Mouse (Mus musculus): ENCODE measurements around the gene Cks2.
A peak's percentile ranks its signal among the peaks of the same experiment; 100 is the strongest.
"Not testable (repeated sequence)": the region's sequence is repeated elsewhere in the genome, so short reads cannot be mapped to it uniquely, and the experiment has no call there.

Gene Cks2

DNA sequence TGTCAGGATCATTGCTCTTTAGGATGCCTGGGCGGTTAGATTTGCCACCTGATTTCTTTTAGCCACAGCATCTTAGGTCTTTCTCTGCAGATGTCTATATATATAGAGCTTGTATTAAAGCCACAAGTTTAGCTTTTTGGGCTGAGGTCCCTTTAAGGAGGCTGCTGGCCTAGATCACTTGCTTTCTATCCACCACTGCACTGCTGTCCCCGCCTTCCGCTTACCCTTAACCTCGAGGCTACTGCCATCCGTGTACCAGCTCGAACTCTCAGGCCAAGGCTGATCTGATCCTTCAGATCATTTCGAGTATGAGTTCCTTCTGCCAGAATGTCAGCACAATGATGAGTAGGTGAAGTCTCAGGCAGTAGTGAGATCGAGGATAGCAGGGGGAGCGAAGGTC is 9.6 kb upstream of the Cks2 start:
- DNase-seq (ENCODE audit: extremely low read depth, insufficient read length, low spot score), result not testable (repeated sequence)

DNA sequence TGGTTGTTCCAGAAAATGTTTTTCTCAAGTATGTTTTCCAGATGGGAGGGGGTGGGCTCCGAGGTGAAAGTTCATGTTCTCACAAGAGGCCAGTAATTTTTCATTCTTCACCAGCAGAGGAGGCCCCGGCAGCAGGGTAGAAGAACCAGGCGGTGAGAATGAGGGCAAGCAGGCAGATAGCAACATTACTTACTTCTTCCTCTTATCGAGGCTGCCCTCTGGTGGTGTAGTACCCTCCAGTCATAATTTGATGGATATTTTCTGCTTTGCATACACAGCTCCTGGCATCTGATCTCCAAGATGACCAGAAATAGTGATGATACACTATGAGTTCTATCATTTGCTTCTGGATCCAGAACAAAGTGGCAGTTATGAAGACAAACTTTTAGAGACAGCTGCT is 6.1 kb upstream of the Cks2 start:
- no peak for DNase-seq (ENCODE audit: extremely low read depth, insufficient read length, low spot score)

DNA sequence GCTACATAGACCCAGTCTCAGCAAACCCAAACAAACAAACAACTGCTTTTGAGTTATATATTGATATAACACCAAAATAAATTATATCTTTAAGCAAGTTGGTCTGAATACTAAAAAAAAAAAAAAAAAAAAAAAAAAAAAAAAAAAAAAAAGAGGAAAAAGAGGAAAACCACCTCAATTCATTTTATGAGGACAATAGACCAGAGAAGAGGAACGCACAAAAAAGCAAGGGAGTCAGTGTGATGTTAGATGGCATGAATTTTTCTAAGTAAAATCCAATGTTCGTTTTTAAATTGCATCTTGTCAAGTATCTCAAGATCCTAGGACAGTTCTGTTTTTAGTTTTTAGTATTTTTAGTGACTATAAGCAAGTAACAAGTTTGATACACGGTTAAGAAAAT is 3.6 kb upstream of the Cks2 start:
- no peak for DNase-seq (ENCODE audit: extremely low read depth, insufficient read length, low spot score)

DNA sequence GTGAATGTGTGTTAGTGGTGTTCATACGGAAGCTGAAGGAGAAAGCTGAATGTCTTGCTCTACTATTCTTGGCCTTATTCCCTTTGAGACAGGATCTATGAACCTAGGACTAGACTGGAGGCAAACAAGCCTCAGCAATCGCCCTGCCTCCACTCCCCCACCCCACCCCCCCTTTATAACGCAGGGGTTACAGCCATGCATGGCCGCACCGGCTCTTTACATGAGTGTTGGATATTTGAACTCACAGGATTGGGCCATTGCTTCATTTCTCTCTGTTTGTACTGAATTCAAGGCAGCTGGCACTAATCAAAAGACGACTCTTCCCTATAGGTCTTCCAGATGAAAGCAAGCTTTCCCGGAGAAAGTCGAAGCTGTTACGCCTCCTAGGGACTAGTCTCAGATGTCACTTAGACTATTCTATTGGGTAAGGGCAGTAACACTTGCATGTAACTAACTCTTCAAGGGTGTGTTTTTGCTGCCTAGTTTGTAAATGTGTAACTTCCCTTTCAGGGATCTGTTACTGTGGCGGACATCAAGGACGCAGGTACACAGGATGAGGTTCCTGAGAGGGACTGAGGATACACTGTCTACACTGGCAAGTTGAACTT is 2.8 kb upstream of the Cks2 start:
- DNase-seq (ENCODE audit: extremely low read depth, insufficient read length, low spot score), result no peak

DNA sequence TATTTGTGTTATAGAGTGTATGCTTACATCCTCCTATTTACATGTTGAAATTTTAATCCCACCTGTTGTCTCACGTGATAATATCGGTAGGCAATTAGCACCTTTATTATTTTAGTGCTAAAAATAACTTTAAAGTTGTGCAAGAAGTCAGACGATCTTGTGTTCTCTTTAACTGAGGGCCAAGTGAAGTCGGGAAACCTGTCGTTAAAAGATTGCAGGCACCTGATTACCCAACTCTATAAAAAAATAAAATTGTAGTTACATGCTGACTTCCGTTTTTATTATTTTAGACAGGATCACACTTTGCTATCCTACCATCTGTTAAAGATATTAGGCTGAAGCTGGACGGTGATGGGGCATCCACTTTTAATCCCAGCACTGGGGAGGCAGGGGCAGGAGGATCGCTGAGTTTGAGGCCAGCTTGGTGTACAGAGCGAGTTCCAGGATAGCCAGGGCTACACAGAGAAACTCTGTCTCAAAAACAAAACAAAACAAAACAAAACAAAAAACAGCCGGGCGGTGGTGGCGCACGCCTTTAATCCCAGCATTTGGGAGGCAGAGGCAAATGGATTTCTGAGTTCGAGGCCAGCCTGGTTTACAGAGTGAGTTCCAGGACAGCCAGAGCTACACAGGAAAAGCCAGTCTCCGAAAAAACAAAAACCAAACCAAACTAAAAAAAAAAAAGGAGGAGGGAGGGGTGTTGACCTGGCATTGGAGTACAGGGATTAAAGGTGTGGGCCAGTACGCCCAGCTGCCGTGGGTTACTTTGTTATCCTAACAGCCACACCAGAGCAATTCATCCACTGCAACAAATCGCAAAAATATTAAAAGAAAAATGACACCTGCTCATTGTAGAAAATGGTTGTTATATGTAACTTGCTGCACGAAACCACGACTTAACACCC is 856 bp upstream of the Cks2 start:
- no peak for DNase-seq (ENCODE audit: extremely low read depth, insufficient read length, low spot score)

DNA sequence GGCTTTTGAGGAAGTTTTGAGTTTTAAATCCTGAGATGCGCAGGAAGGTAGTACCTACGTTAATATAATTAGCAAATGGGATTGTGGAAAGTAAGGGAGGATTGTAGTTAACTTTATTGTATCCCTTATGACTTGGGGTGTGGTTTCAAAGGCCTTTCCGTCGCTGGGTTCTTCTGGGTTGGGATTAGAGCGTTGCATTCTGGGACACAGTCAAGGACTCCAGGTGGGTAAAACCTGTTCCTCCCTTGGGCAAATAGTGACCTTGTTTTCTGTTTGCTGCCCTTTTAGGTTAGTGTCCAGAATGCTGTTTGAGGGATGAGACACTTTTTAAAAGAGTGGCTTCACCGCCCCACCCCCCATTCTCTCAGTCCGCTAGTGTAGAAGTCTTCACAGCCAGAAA is 840 bp downstream of the Cks2 start:
- DNase-seq (ENCODE audit: extremely low read depth, insufficient read length, low spot score), result peak; percentile 15

DNA sequence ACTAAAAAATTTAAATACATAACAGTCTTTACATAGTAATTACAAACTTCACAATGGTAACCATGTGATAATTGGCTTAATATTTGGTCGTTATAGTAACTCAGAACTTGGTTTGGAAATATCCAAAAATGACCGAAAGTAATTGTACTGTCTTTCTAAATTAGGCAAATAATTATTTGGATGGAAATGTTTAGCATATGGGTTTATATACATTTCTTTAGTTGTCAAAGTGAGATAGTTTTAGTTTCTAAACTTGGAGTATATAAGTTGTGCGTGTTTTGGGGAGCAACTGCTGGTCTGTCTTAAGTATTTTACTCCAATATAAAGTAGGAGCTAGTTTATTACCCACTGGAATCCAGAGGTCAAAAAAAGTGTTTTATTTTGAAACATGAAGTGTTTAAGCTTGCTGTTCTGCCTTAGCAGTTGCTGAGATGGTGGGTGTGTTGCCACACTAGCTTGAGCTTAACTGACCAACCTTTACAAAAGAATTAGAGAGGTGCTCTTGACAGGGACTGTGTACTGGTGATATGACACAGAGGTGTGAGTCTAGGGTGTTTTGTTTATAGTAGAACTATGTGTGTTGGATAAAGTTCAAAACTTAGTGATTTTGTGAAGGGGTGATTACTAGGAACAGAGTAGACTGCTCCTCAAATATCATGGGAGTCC is 1.5 kb downstream of the Cks2 start:
- no peak for DNase-seq (ENCODE audit: extremely low read depth, insufficient read length, low spot score)

DNA sequence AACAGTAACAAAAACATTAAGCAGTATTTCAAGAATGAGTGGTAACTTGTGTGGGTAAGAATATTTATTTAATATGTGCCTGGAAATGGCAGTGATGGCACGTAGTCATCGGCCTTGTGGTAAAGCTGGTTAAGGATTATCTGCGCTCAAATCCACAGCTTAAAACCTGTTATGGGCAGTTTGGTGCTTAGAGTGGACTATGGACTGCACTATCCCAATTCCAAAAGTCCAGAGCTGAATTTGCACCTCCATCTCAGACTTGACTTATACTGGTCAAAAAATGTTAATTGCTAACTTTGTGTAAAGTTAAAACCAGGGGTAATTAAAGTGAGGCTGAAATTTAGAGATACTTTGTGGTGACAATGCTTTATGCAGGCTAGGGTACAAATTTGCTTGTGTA is 2.7 kb downstream of the Cks2 start:
- DNase-seq (ENCODE audit: extremely low read depth, insufficient read length, low spot score), result no peak

DNA sequence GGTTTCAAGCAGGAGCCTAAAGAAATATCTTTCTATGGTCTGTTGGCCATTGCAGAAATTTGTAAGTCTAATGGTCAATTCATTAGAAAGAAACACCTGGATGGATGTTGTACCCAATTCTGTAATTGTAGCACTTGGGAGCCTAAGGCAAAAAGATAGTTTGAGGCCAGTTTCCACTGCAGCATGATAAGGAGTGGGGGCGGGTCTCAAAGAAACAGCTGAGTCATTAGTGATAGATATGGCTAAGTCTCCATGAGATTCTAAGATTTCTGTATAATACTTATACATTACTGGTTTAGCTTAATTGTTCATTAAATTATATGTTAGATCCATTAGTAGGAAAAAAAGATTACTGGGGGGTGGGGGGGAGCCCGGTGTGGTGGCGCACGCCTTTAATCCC is 3.2 kb downstream of the Cks2 start:
- DNase-seq (ENCODE audit: extremely low read depth, insufficient read length, low spot score), result no peak

DNA sequence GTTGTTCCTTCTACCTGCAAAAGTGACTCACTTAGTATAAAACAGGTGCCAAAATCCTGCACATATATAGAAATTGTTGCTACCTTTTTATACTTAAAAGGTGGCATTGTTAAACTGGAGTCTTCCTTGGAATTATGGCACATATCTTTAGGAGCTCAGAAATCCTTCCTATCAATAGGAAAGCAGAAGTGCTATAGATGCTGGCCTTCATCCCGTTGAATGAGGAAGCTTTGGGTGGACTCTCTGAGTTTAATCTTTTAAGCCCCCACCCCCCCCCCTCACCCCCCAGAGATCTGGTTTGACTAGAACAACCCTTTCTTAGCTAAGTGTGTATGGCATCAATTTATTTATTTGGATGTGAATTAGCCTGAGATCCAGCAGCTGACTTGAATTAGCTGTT is 4.7 kb downstream of the Cks2 start:
- no peak for DNase-seq (ENCODE audit: extremely low read depth, insufficient read length, low spot score)

DNA sequence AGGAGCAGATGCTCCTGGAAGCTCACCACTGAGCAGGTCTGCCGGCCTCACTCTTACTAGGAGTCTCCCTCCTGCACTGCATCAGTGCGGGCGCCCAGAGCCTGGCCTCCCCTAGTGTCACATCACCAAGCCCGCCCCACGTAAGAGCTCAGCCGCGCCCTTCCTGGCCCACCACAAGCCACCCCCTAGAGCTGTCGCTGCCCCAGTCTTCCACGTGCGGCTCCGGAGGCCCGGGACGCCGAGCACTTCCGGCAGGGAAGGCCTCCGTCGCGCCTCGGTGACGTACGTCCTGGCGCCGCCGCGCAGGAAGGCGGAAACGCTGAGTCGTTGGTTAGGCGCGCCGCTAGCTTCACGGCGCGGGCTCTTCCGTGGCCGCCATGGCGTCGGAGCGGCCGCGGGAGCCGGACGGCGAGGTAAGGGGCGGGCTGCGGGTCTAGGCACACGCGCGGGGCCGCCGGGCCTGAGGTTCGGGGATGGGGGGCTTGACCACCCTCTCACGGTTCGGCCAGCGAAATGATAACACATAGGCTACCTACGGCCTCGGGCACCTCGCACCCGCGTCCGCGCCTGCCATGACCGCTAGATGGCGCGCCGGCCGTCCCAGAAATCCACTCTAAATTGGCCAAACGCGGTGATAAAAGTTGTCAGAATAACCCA is 6.5 kb downstream of the Cks2 start, which contains the start of gene Secisbp2:
TSS of gene Secisbp2 (plus strand) at position 290 of the 657 bp plus-strand sequence.
- DNase-seq (ENCODE audit: extremely low read depth, insufficient read length, low spot score), result peak; percentile 95

DNA sequence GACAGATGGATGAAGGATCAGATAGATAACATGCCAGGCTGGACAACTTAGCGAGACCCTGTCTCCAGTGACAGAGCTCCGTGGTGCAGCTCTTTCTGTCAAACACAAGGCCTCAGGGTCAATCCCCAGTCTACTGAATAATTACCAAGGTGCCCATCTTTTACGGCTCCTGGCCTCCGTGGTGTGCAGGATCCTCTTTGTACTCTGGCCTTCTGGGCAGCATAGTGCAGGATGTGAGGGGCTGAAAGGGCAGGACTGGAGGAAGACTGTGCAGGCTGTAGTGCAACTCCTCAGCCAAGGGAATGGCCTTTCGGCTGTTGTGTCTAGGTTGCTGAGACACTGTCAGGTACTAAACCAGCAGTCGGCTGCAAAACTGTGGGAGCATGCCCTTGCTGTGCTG is 8.1 kb downstream of the Cks2 start:
- no peak for DNase-seq (ENCODE audit: extremely low read depth, insufficient read length, low spot score)

DNA sequence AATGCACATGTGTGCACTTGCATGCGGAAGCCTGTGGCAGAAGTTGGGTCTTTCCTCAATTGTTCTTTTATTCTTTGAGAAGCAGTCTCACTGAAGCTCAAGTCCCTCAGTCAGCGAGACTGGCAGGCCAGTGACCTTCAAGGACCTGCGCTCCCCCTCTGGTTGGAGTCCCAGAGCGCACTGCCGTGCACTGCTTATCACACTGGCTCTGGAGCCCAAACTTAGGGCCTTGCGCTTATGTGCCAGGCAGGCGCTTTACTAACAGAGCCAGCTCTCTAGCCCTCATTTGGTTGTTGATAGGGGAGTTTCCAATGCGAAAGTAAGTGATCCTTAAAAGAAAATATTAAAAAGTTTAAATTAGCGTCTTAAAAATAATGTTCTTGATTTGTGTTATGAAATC is 8.9 kb downstream of the Cks2 start:
- no peak for DNase-seq (ENCODE audit: extremely low read depth, insufficient read length, low spot score)

DNA sequence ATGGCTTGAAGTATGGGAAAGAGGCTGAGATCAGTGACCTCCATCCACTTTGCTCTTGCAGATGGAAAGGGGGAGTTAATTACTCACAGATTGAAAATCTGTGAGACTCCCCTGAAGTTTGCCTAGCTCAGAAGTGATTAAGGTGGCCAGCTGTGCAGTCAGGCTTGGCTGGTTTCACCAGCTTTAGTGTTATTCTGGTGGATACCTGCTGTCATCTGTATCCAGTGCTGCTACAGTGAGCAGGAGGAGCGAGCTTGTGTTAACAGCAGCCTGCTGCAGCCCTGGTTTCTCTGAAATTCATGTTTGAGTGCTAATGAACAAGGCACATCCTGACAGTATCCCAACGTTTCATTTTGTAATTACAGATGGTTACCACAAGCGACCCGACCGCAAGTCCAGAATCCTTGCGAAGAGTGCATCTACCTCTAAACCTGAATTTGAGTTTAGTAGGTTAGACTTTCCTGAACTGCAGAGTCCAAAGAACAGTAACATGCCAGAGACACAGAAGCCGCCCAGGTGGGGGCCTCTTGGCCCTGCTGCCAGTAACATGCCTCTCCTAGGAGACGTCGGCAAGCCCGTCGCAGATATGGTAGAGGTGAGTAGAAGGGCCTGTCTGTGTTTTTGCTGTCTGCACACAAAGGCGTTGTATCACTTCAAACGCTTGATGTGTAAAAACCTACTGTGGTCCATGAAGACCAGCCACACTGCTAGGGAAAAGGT is 11.6 kb downstream of the Cks2 start:
- DNase-seq (ENCODE audit: extremely low read depth, insufficient read length, low spot score), result no peak

DNA sequence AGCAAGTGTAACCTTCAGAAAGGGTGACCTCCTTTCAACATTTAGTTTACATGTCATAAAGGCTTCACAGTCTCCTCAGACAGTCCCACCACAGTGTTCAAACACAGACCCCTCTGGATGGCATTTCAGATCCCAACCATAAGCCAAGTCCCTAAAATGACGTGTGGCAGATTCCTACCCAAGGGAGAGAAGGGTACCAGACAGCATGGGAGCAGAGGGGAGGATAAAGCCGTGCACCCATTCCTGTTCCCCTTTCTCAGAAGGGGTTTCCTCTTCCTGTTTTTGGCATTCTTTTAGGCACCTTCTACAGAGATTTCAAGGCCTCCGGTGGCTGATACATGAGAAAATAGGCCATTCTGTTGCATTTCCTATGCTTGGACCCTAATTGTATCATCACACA is 13.1 kb downstream of the Cks2 start:
- DNase-seq (ENCODE audit: extremely low read depth, insufficient read length, low spot score), result no peak

DNA sequence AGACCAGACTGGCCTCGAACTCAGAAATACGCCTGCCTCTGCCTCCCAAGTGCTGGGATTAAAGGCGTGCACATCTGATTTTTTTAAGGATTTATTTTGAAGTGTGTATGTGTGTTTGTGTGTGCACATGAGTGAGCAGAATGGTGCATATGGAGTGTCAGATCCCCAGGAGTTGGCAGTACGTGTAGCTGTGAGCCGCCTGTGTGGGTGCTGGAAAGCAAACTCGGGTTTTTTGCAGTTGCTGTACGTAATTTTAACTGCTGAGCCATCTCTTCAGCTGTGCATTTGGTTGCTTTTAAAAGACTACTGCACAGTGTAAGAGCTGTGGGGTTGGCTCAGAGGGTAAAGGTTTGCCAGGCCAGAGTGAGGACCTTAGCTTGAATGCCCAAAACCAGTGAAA is 14.5 kb downstream of the Cks2 start:
- no peak for DNase-seq (ENCODE audit: extremely low read depth, insufficient read length, low spot score)

DNA sequence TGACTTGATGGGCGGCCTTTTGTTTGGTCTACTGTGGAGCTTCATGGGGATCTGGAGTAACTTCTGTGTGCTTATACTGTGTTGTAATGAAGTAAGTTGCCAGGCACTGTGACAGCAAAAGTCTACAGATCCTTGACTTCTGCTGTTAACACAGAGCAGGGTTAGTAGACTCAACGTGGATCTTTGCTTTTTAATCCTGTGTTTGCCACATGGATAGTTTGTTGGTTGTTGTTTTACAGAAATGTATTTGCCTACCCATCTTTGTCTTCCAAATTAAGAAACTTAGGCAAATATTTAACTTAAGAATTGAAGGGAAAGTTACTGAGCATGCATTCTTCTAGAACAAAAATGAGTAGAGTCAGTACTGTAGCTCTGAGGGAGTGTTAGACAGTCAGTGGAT is 18.5 kb downstream of the Cks2 start:
- no peak for DNase-seq (ENCODE audit: extremely low read depth, insufficient read length, low spot score)

DNA sequence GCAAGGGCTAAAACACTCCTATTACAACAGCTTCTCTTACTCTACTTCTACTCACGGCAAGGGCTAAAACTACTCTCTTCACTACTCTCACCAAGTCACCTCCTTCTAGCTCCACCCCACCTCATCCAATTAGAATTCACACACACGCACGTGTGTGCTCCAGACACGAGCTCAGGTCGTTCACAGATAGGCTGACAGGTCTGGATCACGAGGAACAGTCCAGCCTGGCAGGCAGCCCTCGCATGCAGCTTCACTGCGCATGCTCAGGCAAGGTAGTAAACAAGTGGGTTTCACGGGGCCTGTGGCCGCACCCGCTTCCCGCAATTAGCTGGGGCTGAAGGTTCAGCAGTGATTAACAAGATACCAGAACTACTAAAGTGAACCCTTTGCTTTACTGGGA is 23.2 kb downstream of the Cks2 start:
- DNase-seq (ENCODE audit: extremely low read depth, insufficient read length, low spot score), result not testable (repeated sequence)

DNA sequence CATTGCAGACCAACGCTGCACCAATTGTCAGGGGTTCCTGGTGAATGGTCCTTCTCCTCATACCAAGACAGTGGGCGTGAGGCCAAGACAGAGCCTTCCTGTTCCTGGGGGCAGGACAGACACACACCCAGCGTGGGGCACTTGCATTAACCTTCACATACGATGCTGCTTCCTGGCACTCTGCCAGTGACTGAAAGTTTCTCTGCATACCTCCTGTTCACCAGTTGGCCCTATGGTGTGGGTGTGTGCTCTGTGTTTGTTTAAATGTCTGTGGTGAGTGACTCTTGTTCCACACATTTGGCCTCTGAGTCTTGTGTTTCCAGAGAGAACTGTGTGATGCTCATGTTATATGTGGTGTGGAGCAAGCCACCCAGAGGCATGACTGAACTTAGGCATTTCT is 31.6 kb downstream of the Cks2 start:
- DNase-seq (ENCODE audit: extremely low read depth, insufficient read length, low spot score), result no peak

DNA sequence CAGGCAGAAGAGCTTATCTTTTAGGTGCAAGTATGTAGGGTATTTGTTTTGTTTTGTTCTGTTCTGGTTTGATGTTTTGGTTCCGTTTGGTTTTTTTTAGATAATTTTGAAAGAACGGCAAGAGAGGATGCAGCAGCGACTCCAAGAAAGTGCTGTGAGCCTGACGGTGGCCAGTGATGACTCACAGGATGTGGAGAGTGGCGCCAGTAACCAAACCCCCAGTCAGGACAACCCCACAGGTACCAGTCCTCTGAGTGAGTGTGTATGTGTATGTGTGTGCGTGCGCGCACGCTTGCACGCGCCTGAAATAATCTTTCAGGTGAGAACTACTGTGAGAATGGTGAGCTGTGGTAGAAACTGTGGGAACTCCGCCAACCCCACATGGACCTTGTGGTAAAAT is 32.0 kb downstream of the Cks2 start:
- no peak for DNase-seq (ENCODE audit: extremely low read depth, insufficient read length, low spot score)

Data from 3134 (cell line).